Mouse (Mus musculus) adrenal gland, postnatal 10 days (tissue): ENCODE results near the gene Fto. TPM values are rescaled to one million over a fixed set of nuclear protein-coding genes. Genes with fewer than 3 reads are reported as not detected.

Experiments
- DNase-seq: peaks from one replicate; pipeline ENCODE4 v3.0.0; 2021; ENCODE audit warnings: mixed read lengths
- total RNA-seq, 2 experiments: library from RNA; stranded (reverse); gene quantifications; 2 replicates each; pipeline ENCODE4 v1.2.3; 2021

Gene Fto
- total RNA-seq, 2 experiments from 2014 or later = 64.6 to 79.4 TPM

- no peak for DNase-seq
Observed at GRCm38 (mm10) chr8:91390369-91391020, 77.2 kb downstream of the Fto start.

- no peak for DNase-seq
Observed at GRCm38 (mm10) chr8:91392261-91392660, 78.9 kb downstream of the Fto start.

GRCm38 (mm10) chr8:91395340-91396055 lies 82.2 kb downstream of the Fto start:
- DNase-seq = no peak

GRCm38 (mm10) chr8:91398053-91398452 lies 84.7 kb downstream of the Fto start:
- no peak for DNase-seq

- no peak for DNase-seq
Observed at GRCm38 (mm10) chr8:91402980-91403975, 90.0 kb downstream of the Fto start.

- DNase-seq = no peak
Observed at GRCm38 (mm10) chr8:91404311-91404710, 91.0 kb downstream of the Fto start.

GRCm38 (mm10) chr8:91405099-91405498 lies 91.8 kb downstream of the Fto start:
- DNase-seq = no peak

GRCm38 (mm10) chr8:91406624-91407290 lies 93.4 kb downstream of the Fto start:
- no peak for DNase-seq

- no peak for DNase-seq
Observed at GRCm38 (mm10) chr8:91407880-91408279, 94.6 kb downstream of the Fto start.

- DNase-seq = no peak
Observed at GRCm38 (mm10) chr8:91410007-91410406, 96.7 kb downstream of the Fto start.

- DNase-seq = no peak
Observed at GRCm38 (mm10) chr8:91424491-91425074, 111.3 kb downstream of the Fto start.

- no peak for DNase-seq
Observed at GRCm38 (mm10) chr8:91425251-91425866, 112.0 kb downstream of the Fto start.

GRCm38 (mm10) chr8:91426496-91426895 lies 113.2 kb downstream of the Fto start:
- DNase-seq = no peak

- no peak for DNase-seq
Observed at GRCm38 (mm10) chr8:91430333-91430940, 117.1 kb downstream of the Fto start.

- DNase-seq = no peak
Observed at GRCm38 (mm10) chr8:91436036-91436435, 122.7 kb downstream of the Fto start.

- DNase-seq = no peak
Observed at GRCm38 (mm10) chr8:91443911-91444310, 130.6 kb downstream of the Fto start.

- no peak for DNase-seq
Observed at GRCm38 (mm10) chr8:91444636-91445410, 131.5 kb downstream of the Fto start.

GRCm38 (mm10) chr8:91445516-91445915 lies 132.2 kb downstream of the Fto start:
- DNase-seq = no peak

GRCm38 (mm10) chr8:91446008-91446407 lies 132.7 kb downstream of the Fto start:
- DNase-seq = no peak
